Mouse (Mus musculus): ENCODE results near the gene Ccdc151.

The Ccdc151 gene

DNA sequence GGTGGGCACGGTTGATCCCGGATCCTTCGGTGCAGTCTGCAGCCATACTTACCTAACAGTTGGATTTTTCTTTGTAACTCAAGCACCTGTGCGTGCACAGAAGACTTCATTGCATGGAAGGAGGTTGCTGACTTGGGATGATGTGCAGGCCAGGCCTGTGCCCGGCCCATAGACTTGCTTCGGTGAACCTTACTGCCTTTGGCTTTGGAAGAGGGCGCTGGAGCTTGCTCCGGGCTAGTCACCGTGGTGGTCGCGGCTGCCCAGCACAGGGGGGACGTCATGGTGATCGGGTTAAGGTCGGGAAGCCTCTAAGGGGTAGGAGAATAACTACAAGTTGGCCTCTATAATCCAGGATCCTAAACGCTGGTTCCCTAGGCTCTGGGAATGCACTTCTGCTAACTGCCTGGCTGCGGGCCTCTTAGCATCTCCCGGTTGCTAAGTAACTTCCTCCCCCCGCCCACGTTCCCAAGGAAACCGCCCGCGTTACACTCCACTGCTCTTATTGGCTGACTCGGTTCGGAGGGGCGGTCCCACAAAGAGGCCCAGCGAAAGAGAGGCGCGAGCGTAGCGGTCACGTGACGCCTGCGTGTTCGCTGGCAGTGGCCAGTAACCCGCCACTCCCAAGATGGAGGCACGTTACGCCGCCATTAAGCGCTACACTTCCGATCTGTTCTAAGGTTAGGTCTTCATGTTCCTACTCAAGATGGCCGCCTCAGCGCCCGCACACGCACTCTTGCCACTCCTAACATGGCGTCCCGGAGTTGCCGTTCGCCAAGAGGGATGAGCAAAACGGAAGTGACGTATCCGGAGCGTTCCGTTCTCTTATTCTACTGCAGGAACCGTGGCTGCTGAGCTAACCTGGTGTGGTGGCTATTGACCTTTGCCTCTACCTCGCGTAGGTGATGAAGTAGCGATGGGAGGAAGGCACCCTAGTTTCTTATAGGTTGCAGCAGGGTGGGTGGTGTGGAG is at the start of gene Ccdc151, which contains the start of gene Prkcsh:
Gene Ccdc151, minus strand, starts transcription at position 441 of the 969 bp plus-strand sequence.
Gene Prkcsh, plus strand, starts transcription at position 613 of the 969 bp plus-strand sequence.
- in situ Hi-C loops (cut with MboI; ENCODE audit: unreplicated experiment in 2 of 2), result no loop called here

DNA sequence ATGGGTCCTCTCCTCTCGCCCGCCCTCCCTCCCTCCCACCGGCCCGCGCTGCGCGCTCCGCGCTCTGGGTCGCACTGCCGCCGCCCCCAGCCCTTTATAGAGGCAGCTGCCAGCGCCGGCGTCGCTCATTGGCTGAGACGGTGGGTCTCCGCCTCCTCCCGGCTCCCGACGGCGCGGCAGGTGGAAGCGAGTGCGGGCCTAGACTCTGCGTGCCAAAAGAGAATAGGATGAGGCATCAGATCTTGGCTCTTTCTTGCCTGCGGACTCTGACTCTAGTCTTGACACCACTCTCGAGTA is 49.5 kb upstream of the Ccdc151 start, which contains the start of gene Elavl3:
Gene Elavl3, minus strand, starts transcription at position 66 of the 297 bp plus-strand sequence.
- in situ Hi-C loops (cut with MboI; ENCODE audit: unreplicated experiment in 2 of 2), result loop anchor here in 1 of 2 experiments (10.0 kb wide), 1 partner anchor 217 kb away; the partner anchor contains the start of gene Angptl8

DNA sequence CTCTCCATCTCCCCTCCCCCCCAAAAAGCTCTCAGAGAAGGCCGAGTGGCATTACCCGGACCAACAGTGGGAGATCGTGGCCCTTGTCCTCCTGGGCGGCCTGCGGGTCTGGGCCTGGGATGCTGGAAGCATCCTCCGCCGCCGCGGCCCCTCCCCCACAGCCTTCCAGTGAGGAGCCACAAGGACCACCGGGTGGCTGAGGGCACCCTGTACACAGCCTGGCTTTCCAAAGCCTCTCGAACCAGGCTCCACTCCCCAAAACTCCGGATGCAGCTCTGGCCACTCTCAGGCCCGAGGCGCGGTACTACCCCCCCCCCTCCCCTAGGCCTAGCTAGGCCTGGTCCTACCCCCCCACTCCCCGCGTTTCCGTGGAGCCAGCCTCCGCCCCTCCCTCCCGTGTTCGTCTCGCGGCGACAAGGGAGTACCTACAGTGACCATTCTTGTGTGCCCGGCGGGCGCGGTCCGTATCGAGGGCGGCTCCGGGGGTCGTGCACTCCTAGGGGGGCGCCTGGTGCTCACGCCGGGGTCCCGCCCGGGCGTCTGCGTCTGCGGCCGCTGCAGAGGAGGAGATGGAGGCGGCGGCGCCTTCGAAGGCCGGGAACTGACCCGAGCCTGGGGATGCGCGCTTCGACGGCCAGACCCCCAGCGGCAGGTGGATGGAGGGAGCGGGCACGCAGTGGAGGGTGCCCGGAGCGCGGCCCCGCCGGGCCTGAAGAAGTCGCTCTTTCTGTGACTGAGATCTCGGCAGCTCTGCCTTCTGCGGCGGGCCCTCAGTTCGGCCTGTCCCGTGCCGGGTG is 48.9 kb upstream of the Ccdc151 start:
- in situ Hi-C loops (cut with MboI; ENCODE audit: unreplicated experiment in 2 of 2), result loop anchor here in 1 of 2 experiments (10.0 kb wide), 1 partner anchor 217 kb away; the partner anchor contains the start of gene Angptl8

DNA sequence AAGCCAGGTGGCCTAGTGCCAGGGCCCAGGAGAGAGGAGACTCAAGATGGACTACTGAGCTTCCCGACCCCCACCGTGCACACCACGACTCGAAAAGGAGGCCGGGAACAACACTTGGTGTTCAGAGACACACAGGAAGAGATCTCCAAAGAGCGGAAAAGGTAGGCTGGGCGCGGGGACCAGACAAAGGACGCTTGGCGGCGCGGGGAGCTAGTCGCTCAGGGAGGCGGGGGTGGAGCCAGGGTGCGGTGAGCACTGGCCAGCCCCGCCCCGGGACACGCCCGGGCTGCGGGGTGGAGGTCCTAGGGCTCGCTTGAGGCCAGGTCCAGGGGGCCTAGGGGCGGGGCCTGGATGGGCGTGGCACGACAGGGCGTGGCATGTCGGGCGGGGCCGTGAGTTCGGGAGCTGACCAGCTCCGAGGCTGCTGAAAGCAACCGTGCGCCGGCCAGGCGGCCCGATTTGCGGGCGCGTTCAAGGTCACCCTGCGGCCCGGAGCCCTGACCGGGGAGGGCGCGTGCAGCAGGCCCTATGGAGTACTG is 48.0 kb upstream of the Ccdc151 start:
- in situ Hi-C loops (cut with MboI; ENCODE audit: unreplicated experiment in 2 of 2), result loop anchor here in 1 of 2 experiments (10.0 kb wide), 1 partner anchor 216 kb away; the partner anchor contains the start of gene Angptl8

DNA sequence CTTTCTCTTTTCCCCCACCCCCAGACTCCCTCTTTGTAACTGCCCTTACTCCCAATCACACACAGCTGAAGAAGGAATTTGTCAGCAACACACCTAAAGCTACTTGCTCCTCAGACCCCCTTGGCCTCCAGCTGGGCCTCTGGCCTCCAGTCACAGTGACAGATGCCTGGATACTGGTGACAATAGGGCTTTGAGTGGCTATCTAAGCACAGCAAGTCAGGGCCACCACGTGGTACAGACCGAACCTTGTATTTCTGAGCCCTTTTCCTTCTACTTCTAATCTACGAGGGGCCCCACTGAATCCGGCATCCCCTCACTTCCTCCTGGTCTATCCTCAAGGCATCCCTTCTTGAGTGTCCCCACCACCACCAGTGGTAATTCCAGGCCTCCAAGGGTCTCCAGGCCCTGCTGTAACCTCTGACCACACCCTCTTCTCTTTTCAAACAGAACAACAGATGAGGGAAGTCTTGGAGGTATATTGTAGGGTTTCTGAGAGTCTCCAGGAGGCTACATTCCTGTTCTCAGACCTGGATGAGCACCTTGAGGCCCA is 47.4 kb upstream of the Ccdc151 start:
- in situ Hi-C loops (cut with MboI; ENCODE audit: unreplicated experiment in 2 of 2), result loop anchor here (10.0 kb wide), 1 partner anchor 215 kb away; the partner anchor contains the start of gene Angptl8 (in 2 of the 2)

DNA sequence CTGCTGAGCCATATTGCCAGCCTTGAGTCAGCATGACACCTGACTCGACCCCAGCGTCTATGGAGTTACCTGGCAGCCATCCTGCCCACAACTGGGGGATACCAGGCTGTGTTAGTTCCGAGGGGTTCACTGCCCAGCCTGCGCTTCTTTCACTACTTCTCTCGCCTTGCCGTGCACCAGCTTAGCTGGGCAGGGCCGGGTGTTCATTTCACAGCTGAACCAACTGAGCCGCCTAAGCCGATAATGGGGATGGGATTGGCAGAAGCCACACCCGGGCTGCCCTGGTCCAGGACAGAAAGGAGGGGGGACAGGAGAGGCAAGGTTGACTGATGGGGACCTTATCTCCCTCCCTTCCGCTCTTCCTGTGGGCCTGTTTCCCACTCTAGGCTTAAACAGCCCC is 46.9 kb upstream of the Ccdc151 start:
- in situ Hi-C loops (cut with MboI; ENCODE audit: unreplicated experiment in 2 of 2), result loop anchor here in 1 of 2 experiments (10.0 kb wide), 1 partner anchor 215 kb away; the partner anchor contains the start of gene Angptl8

DNA sequence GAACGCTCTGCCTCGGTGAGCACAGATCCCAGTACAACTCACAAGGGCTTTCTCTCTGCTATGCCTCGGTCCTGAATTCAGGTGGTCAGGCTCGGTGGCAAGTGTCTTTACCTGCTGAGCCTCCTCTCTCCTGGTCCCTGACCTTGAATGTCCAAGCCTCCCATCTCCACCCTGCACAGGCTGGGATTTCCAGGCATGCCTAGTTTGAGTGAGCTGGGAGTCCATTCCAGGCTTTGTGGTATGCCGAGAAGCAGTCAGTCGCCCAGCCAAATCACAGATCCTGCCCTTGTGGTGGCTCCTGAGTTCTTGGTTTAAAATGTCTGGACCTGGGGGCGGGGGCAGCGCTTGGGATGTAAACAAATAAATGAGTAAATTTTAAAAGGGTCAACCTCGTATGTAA is 44.9 kb upstream of the Ccdc151 start:
- in situ Hi-C loops (cut with MboI; ENCODE audit: unreplicated experiment in 2 of 2), result loop anchor here in 1 of 2 experiments (10.0 kb wide), 1 partner anchor 213 kb away; the partner anchor contains the start of gene Angptl8

DNA sequence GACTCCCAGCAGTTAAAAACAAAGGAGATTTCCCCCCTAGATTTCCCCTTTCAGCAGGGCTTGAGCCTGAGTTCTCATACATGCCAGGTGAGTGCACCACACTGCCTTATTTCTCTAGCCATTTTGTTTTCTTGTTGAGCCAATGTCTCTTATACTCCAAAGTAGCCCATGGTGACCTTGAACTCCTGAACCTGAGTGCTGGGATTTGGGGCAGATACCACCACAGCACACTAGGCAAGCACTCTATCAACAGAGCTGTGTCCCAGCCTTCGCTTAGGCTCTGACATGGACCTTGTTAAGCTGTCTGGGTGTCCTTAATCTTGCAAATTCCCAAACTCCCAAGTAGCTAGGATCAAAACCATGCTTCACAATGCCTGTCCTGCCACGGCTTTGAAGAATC is 39.4 kb upstream of the Ccdc151 start:
- in situ Hi-C loops (cut with MboI; ENCODE audit: unreplicated experiment in 2 of 2), result loop anchor here in 1 of 2 experiments (10.0 kb wide), 1 partner anchor 207 kb away; the partner anchor contains the start of gene Angptl8

DNA sequence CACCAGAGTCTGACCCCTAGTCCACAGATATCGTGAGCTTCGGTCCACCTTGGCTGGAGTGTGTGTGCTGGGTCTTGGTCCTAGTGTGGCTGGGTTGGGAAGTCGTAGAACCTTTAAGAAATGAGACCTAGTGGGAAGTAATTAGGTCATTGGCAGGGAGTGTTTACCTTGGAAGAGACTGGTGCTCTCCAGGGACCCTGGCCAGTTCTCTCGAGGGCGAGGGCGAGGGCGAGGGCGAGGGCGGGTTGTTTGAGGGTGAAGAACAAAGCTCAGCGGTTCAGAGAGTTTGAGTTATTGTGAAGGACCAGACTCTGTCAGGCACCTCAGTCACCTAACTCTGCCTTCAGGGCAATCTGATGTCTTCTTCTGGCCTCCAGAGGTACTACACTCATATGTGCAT is 35.4 kb upstream of the Ccdc151 start:
- in situ Hi-C loops (cut with MboI; ENCODE audit: unreplicated experiment in 2 of 2), result no loop called here

DNA sequence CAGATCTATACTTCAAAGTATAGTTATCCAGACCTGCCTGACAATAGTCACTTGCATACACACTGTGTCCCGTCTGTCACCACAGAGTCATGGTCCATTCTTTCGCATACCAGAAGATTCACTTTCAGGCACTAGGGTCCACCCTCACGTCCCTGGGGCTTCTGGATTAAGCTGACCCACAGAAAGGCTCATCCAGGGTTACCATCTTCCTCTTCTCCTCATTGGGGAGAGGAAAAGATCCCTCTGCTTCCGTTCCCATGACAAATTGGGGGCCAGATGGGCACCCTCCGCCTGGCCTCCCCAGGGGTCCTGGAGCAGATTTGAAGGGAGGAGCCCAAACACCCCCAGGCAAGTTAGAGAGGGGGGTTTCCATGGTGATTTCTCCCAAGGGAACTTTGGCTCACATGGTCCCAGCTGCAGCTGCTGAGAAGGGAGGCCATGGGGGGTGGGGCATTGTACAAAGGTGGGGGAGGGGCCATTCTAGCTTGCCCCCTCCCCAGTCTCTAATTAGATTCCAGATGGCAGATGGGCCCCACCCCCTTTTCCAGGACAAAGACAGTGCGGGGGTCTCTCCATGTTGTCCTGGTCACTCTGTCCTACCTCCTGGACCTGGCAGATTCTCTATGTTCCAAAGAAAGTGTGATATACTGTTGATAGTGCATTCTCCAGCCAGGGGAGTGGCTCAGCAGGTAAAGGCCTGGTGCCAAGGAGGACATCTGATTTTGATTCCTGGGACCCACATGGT is 33.0 kb upstream of the Ccdc151 start:
- in situ Hi-C loops (cut with MboI; ENCODE audit: unreplicated experiment in 2 of 2), result no loop called here

DNA sequence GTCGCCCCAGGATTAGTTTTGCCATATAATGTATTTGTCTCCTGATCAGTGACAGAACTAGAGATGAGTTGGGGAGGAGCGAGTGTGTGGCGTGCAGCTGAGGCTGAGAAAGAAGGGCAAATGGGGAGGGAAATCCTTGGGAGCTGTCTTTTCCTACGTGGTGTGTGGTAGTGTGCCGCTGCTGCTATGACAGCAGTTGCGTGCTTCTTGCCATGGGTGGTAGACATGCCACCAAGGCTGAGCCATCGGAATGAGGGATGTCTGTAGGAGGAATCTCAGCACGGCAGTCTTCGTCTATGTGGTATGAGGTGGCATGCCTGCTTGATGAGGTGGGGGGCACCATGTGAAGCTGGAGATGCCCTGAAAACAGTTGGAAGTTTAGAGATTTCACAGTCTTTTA is 28.0 kb upstream of the Ccdc151 start:
- in situ Hi-C loops (cut with MboI; ENCODE audit: unreplicated experiment in 2 of 2), result no loop called here

DNA sequence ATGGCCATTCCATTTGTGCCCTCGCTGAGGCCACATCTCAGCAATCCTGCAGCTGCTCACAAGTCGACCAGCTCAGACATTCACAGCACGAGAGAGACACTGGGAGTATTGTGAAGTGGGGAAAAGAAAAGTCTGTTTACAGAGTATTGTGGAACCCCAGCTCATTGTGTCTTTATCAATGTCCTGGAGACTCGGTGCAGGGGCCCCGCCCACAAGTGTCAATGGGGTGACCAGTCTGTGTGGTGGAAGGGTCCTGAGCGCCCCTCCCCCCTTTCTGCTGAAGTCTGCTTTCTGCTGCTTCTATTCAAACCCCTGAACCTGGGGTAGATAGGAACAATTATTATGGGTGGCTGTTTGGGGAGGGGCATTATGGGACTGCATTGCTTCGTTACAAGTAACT is 26.0 kb upstream of the Ccdc151 start:
- in situ Hi-C loops (cut with MboI; ENCODE audit: unreplicated experiment in 2 of 2), result no loop called here

DNA sequence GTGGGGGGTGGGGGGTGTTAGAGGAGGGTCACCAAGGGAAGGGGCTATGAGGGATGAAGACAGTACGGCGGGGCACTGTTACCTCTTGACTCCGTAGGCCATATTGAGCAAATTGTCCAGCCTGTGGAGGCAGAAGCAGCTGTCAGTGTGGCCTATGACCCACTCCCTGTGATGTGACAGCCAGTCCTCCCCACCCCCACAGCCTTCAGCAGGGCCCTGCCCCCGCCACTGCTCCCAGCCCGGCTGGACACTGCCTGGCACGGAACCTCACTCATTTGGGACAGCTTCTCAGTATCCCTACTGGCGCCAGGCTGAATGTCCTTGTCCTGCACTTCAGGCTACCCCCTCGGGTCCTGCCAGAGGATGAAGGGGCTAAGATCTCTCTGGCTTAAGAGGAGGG is 22.2 kb upstream of the Ccdc151 start:
- in situ Hi-C loops (cut with MboI; ENCODE audit: unreplicated experiment in 2 of 2), result no loop called here

DNA sequence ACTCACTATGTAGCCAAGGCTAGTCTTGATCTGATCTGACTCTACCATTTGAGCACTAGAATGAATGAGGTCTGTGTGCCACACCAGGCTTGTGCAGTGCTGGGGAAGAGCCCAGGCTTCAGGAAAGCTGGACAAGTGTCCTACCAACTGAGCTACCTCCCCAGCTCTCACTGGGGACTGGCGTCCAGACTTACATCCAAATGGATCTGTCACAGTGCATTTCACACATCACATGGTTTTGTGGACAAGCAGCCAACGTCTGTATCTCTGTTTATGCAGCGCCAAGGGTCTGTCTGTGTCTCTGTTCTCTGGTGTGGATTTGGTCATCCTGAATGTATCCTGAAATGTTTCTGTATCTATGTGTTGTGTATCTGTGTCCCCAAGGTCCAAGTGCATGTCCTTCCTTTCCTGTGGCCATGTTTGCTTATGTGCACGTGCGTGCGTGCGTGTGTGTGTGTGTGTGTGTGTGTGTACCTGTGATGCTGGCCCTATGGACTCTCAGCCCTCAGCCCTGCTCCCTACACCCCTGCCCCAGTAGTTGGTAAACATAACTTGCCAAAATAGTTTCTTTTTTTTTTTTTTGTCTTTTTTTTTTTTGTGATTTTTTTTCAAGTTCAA is 14.9 kb upstream of the Ccdc151 start:
- in situ Hi-C loops (cut with MboI; ENCODE audit: unreplicated experiment in 2 of 2), result no loop called here

DNA sequence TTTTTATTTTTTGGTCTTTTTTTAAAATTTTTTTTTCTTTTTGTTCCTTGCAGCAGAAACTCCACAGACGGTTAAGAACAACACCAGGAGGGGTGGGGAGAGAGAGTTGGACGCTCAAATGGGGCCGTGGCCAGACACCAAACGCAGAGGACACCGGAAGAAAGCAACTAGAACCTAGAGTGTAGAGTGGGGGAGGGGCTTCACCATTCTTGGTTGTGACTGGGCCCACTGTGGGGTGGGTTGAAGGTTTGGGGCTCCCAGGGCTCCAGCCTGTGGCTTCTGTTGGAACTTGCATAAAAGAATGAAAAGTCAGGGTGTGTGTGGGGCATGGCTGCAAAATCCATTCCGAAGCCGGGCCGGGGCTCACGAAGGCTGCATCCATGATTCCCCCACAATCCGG is 13.8 kb upstream of the Ccdc151 start:
- in situ Hi-C loops (cut with MboI; ENCODE audit: unreplicated experiment in 2 of 2), result no loop called here

DNA sequence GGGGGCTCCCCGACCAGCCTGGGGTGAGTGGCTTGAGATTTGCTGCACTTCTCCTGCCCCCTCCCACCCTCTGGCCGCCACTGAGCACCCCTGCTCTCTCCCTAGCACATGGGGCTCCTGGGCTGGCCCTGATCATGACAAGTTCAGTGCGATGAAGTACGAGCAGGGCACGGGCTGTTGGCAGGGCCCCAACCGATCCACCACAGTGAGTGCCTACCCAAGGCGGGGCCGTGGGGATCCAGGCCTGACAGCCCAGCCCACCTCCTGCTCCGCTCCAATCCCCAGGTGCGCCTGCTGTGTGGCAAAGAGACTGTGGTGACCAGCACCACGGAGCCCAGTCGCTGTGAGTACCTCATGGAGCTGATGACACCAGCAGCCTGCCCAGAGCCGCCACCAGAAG is 10.3 kb upstream of the Ccdc151 start:
- in situ Hi-C loops (cut with MboI; ENCODE audit: unreplicated experiment in 2 of 2), result no loop called here

DNA sequence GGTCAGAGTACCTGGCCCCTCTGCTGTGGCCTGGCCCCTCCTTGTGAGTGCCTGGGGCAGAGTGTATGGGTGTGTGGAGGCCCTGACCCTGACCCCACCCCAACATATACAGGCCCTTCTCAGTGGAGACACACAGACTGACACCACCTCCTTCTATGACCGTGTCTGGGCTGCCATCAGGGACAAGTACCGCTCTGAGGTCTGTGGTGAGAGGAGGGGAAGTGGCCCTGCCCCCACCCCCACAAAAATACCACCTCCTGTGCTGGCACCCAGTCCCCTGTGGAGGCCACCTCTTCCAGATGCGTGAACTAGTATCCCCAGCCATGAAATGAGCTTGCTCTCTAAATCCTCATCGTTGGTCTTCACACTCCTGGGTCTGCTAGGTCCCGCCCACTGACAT is 8.6 kb upstream of the Ccdc151 start:
- in situ Hi-C loops (cut with MboI; ENCODE audit: unreplicated experiment in 2 of 2), result no loop called here

DNA sequence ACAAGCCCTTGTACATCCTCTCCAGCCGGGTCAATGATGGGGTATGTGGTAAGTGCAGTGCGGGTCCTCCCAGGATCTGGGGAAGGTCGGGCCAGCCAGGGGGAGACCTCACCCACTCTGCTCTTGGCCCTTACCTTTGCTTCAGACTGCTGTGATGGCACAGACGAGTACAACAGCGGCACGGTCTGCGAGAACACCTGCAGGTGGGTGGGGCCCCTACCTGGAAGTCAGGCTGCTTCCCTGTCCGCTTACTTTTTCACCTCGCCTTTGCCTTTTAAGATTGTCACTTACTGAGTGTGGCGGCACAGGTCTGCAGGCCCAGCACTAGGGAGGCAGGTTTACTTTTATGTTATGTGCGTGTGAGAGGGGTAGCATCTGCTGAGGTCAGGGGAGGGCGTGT is 2.1 kb upstream of the Ccdc151 start:
- in situ Hi-C loops (cut with MboI; ENCODE audit: unreplicated experiment in 2 of 2), result no loop called here

DNA sequence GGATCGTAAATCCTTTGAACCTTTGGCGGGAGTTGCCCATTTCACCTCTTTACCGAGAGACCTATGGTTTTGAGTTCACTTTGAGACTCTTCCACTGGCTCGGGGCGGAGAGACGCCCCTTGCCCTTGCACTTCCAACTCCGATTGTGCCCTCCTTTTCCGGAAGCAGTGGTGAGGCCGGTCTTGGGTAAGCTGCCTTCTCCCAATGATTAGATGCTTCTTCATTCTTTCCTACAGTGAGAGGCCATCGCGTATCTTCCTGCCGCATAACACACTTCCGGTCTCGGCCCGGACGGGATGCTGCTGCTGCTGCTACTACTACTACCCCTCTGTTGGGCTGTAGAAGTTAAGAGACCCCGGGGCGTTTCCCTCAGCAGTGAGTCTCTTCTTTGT is 725 bp upstream of the Ccdc151 start:
- in situ Hi-C loops (cut with MboI; ENCODE audit: unreplicated experiment in 2 of 2), result no loop called here
